Mouse (Mus musculus) brain, embryonic 14.5 days (tissue): ENCODE results near the gene Pdpk1. TPM values are rescaled to one million over a fixed set of nuclear protein-coding genes. Genes with fewer than 3 reads are reported as not detected.
"Not testable (repeated sequence)": the region's sequence is repeated elsewhere in the genome, so short reads cannot be mapped to it uniquely, and the experiment has no call there.

Experiments used
- DNase-seq: peaks from one replicate; pipeline ENCODE4 v3.0.0-alpha.2; 2011; ENCODE audit warnings: low read depth
- CTCF ChIP-seq: fragments of 200-500 bp; IDR thresholded peaks from 2 replicates; pipeline ENCODE4 v1.5.1; 2012; ENCODE audit warnings: inconsistent platforms, mild to moderate bottlenecking, moderate library complexity, borderline replicate concordance; ENCODE audit not compliant: insufficient read depth, insufficient read length; ENCODE audit errors: extremely low read depth
- POLR2A ChIP-seq: fragments of 200-500 bp; IDR thresholded peaks from 2 replicates; pipeline ENCODE4 v1.6.1; 2012; ENCODE audit warnings: mild to moderate bottlenecking, inconsistent platforms, borderline replicate concordance; ENCODE audit not compliant: poor library complexity, insufficient read depth, insufficient read length, severe bottlenecking; ENCODE audit errors: extremely low read depth
- polyA plus RNA-seq: library from polyadenylated mRNA; depleted of rRNA; stranded (reverse); fragments of >200 nt; gene quantifications from 2 replicates; pipeline ENCODE4 v1.2.3, GENCODE M21; 2012

Gene Pdpk1
- polyA plus RNA-seq, 1 experiment, result 37.3 TPM

GRCm38 (mm10) chr17:24137226-24137880, 13.4 kb downstream of the Pdpk1 start:
- DNase-seq, result no peak
- no peak for TF ChIP-seq POLR2A
- TF ChIP-seq CTCF, result no peak

- TF ChIP-seq POLR2A, result no peak
- no peak for TF ChIP-seq CTCF
- no peak for DNase-seq
Measured at GRCm38 (mm10) chr17:24134062-24134461, 16.7 kb downstream of the Pdpk1 start.

- not testable (repeated sequence) for DNase-seq
Measured at GRCm38 (mm10) chr17:24132919-24133318, 17.8 kb downstream of the Pdpk1 start.

- DNase-seq, result no peak
- no peak for TF ChIP-seq CTCF
Measured at GRCm38 (mm10) chr17:24131570-24131969, 19.2 kb downstream of the Pdpk1 start.

GRCm38 (mm10) chr17:24129246-24129645, 21.5 kb downstream of the Pdpk1 start:
- not testable (repeated sequence) for DNase-seq

GRCm38 (mm10) chr17:24127592-24127991, 23.1 kb downstream of the Pdpk1 start:
- no peak for DNase-seq
- TF ChIP-seq CTCF (no peak), POLR2A (no peak)

- TF ChIP-seq CTCF, result no peak
- TF ChIP-seq POLR2A, result no peak
- no peak for DNase-seq
Measured at GRCm38 (mm10) chr17:24126801-24127200, 23.9 kb downstream of the Pdpk1 start.

- TF ChIP-seq POLR2A (no peak), CTCF (no peak)
- DNase-seq, result no peak
Measured at GRCm38 (mm10) chr17:24119446-24119845, 31.3 kb downstream of the Pdpk1 start.

- DNase-seq, result peak; percentile 1
- TF ChIP-seq POLR2A, result no peak
- no peak for TF ChIP-seq CTCF
Measured at GRCm38 (mm10) chr17:24113031-24113430, 37.7 kb downstream of the Pdpk1 start.

- TF ChIP-seq POLR2A (no peak), CTCF (no peak)
- DNase-seq, result peak; percentile 32
Measured at GRCm38 (mm10) chr17:24111256-24111655, 39.5 kb downstream of the Pdpk1 start.

- peak; percentile 31 for DNase-seq
- no peak for TF ChIP-seq POLR2A
- no peak for TF ChIP-seq CTCF
Measured at GRCm38 (mm10) chr17:24108896-24109295, 41.8 kb downstream of the Pdpk1 start.

GRCm38 (mm10) chr17:24105111-24105510, 45.6 kb downstream of the Pdpk1 start:
- TF ChIP-seq CTCF (no peak), POLR2A (no peak)
- DNase-seq, result no peak

GRCm38 (mm10) chr17:24098354-24098753, 52.4 kb downstream of the Pdpk1 start:
- DNase-seq, result no peak
- TF ChIP-seq CTCF (no peak), POLR2A (no peak)

- no peak for DNase-seq
- TF ChIP-seq CTCF, result no peak
Measured at GRCm38 (mm10) chr17:24090575-24090974, 60.1 kb downstream of the Pdpk1 start.

- DNase-seq, result not testable (repeated sequence)
Measured at GRCm38 (mm10) chr17:24086399-24086798, 64.3 kb downstream of the Pdpk1 start.
